Mouse (Mus musculus): ENCODE results near the gene Rabep1.

Gene Rabep1

GRCm38 (mm10) chr11:70844559-70845456 is at the start of gene Rabep1:
Rabep1 (plus strand) TSS chr11:70844778.
- peak; percentile 81 to 93 for DNase-seq (ENCODE audit: low spot score in 2 of 2)

DNA sequence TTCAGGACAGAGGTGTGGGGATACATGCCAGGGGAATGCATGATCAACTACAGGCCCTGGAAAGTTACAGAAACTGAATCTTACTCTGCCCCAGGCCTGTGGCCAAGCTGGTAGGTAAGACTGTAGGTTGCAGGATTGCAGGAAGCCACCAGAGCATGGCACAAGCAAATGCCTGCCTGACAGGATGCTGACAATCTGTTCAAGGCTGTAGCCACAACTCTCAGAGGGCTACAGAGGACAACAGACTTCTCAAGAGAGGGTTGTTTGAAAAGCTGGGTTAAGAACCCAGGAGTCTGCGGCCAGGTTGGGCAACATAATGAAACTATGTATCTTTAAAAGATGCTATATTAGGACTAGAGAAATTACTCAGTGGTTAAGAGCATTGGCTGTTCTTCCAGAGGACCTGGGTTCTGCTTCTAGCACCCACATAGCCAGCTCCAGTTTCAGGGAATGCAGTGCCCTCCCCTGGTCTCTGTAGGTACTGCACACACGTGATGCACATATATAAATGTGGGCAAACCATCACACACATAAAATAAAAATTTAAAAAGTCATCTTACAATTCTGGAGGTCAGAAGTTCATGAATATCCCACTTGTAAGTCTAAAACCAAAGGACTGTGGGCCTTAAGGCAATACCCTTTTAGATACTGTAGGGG is 42.2 kb upstream of the Rabep1 start:
- DNase-seq (ENCODE audit: low spot score in 2 of 2): peak in 1 of 2 experiments; percentile 47

DNA sequence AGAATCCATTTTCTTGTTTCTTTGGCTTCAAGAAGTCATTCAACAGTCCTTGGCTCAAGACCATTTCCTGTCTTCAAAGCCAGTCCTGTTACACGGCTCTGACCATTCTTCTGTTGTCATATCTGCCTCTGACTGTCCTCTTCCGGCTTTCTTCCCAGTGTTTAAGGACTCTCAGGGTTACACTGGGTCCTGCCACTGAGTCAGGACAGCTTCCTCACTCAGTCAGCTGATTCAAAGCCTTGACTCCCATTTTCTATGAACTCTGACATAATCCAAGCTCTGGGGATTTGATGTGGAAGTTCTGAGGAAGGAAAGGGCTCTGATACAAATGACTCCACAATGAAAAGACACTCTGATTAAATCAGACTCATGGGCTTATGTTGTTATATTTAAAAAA is 41.7 kb upstream of the Rabep1 start:
- DNase-seq (ENCODE audit: low spot score in 2 of 2): no peak

GRCm38 (mm10) chr11:70803711-70804200 is 40.8 kb upstream of the Rabep1 start:
- peak in 1 of 2 experiments; percentile 32 for DNase-seq (ENCODE audit: low spot score in 2 of 2)

GRCm38 (mm10) chr11:70804395-70804794 is 40.2 kb upstream of the Rabep1 start:
- no peak for DNase-seq (ENCODE audit: low spot score in 2 of 2)

GRCm38 (mm10) chr11:70805641-70806175 is 38.9 kb upstream of the Rabep1 start:
- no peak for DNase-seq (ENCODE audit: low spot score in 2 of 2)

DNA sequence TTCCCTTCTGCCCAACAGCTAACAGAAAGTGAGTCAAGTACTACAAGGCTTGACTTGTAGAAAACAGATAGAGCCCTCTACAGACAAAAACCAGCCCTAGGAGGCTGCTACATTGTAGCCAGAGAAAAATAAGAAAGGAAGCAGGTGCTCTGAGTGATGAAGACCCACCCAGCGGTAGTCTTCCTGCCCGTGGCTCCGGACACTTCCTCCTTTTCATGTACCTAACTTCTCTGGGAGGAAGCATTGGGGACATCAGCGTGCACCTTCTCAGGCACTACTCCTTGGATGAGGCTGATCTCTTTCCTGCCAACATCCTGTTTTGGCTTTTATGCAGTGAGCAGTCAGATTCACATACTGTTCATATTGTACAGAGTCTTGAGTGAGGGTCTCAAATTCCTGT is 37.9 kb upstream of the Rabep1 start:
- no peak for DNase-seq (ENCODE audit: low spot score in 2 of 2)

DNA sequence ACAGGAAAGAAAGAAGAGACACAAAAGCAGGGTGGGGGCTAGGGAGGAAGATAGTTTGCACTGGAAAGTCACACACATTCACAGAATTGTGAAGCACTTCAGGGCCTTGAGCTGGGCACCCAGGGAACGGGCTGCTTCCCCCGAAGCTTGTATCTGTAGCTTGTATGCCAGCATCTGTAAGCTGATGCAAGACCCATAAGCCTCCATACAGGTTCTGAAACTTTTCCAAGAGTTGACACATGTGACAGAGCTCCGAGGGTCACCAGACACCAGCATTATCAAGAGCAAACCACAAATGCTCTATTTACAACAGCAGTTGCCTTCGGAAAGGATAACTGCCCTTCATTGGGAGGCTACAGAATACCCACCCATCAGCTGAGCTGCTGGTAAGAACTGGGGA is 36.9 kb upstream of the Rabep1 start:
- no peak for DNase-seq (ENCODE audit: low spot score in 2 of 2)

DNA sequence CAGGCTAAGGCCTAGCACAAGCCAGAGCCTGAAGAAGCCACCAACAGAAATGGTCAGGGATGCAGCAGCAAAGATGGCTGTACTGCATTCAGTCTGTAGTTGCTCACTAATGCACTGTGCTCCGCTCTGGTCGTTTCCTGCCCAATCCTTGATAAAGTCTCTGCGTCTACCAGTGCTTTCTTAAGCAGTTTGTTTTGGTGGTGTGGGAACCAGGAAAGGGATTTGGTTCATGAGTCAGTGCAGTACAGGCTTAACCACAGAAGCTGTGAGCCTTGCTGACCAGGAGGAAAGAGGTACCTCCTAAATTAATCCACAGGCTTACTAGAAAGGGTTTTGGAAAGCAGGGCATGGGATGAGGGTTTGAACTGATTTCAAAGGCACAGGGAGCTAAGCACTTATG is 36.5 kb upstream of the Rabep1 start:
- DNase-seq (ENCODE audit: low spot score in 2 of 2): no peak

DNA sequence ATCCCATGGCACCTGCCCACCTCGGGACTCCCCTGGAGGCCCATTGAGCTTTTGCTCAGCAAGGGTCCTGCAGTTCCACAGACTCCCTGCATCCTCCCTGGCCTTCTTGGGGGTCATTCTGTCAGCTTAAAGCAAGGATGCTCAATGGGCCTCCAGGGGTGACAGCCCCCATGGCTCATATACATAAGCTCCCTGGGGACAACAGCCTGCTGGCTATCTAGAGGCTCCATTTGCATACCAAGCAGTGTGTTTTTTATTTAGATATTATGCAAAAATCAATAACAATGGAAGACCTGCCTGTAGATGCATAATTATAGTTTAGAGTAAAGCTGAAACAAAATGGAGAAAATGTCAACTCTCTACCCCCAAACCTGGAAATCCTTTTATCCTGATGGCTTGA is 35.6 kb upstream of the Rabep1 start:
- DNase-seq (ENCODE audit: low spot score in 2 of 2): no peak

- DNase-seq (ENCODE audit: low spot score in 2 of 2): no peak
These were observed 33.5 kb upstream of the Rabep1 start for GRCm38 (mm10) chr11:70811041-70811440.

GRCm38 (mm10) chr11:70811471-70812240 is 32.9 kb upstream of the Rabep1 start:
- DNase-seq (ENCODE audit: low spot score in 2 of 2): no peak

DNA sequence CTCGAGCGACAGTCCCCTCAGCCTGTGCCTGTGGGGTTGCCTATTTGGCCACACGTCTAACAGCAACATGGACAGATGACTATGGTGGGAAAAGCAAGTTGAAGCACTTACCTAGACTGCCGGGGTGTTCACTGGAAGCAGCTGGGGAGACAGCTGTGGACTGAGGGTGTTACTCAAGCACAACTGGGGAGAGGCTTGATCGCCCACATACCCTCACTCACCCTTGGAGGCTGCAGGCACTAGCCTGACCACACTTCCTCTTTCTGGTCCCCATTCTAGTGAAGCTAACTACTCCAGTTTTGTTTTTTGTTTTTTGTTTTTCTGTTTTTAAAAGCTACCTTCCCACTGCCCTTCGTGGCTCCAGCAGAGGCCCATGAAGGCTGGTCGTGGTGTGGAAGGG is 32.2 kb upstream of the Rabep1 start, which contains the start of gene Scimp:
TSS of gene Scimp (minus strand) at position 222 of the 400 bp plus-strand sequence.
- DNase-seq (ENCODE audit: low spot score in 2 of 2): peak in 1 of 2 experiments; percentile 52

DNA sequence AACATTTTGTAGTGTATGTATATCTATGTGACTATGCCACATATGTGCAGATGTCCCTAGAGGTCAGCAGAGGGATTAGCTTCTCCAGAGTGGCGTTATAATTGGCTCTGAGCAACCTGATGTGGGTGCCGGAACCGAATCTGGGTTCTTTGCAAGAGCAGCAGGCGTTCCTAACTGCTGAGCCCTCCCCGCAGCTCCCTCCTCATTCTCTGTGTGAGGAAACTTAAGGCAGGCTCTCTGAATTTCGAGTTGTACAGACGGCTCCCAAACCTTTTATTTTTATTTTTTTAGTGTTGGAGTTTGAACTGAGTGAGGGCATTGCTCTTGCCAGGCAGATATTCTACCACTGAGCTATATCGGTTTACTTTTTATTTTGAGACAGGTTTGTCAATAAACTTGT is 29.5 kb upstream of the Rabep1 start:
- no peak for DNase-seq (ENCODE audit: low spot score in 2 of 2)

GRCm38 (mm10) chr11:70815498-70816078 is 29.0 kb upstream of the Rabep1 start:
- DNase-seq (ENCODE audit: low spot score in 2 of 2): peak; percentile 52 to 66

- DNase-seq (ENCODE audit: low spot score in 2 of 2): no peak
These were observed 27.8 kb upstream of the Rabep1 start for GRCm38 (mm10) chr11:70816770-70817169.

DNA sequence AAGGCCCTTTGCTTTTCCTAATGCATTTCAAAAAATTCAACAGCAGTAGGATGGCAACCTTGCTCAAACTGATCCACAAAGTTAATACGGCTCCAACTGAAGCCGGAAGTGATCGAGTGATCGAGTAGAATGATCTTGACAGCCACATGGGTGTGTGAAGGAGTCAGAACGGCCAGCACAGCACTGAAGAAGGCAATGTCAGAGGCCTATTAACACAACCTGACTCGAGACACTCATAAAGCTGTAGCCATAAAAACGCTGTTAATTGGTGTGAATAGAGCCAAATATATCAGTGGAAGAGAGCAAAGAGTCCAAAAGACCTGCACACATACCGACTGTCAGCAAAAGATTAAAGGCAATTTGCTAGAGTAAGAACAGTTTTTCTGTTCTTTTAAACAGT is 24.5 kb upstream of the Rabep1 start:
- no peak for DNase-seq (ENCODE audit: low spot score in 2 of 2)

DNA sequence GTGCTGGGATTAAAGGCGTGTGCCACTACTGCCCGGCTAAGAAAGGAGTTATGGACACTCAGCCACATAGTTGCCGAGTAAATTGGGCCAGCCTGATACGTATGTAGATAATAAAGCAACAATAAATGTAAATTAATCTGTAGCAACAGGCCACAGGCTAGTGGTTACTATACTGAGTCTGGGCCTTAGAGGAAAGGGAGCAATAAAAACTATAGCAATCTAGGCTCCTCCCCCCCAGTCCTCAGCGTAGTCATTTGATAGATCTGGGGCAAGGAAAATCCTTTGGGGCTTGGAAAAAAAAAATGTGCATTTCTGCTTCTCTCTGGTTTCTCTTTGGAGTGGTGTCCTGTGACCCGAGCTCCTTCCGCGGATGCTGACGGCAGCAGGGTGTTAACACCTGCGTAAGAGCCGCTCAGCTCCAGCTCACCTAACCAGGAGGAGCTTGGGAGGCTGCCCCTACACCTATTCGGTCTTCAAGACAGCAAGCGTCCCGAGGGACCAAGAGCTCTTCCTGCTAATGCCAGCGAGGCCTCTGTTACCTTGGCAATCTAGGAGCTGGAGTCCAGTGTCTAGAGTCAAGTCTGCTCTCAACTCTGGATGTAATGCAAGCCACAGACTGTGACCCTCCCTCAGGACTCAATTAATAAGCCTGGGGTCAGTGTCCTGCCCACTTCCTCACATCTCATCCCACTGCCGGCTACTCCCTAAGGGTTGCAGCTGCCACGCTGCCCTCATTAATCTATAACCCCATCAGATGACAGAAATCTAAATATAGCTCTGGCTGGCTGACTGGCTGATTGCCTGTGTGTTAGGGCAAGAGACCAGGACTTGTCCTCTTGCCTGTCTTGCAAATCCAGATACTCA is 22.6 kb upstream of the Rabep1 start:
- DNase-seq (ENCODE audit: low spot score in 2 of 2): no peak

DNA sequence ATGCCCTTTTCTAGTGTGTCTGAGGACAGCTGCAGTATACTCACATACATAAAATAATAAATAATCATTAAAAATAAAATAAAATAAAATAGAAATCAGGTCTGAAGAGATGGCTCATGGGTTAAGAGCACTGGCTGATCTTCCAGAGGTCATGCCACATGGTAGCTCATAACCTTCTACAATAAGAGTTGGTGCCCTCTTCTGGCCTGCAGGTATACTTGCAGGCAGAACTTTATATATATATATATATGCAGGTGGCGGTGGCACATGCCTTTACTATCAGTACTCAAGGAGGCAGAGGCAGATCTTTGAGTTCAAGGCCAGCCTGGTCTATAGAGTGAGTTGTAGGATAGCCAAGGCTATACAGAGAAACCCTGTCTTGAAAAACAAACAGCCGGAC is 18.4 kb upstream of the Rabep1 start:
- DNase-seq (ENCODE audit: low spot score in 2 of 2): peak in 1 of 2 experiments; percentile 43

- no peak for DNase-seq (ENCODE audit: low spot score in 2 of 2)
These were observed 15.5 kb upstream of the Rabep1 start for GRCm38 (mm10) chr11:70828975-70829615.

Measured in spleen, postnatal 10 days (tissue).